Mouse (Mus musculus): ENCODE results near the gene Bmp8a.
"Not testable (repeated sequence)": the region's sequence is repeated elsewhere in the genome, so short reads cannot be mapped to it uniquely, and the experiment has no call there.

The Bmp8a gene

GRCm38 (mm10) chr4:123342642-123343470 lies at the start of gene Bmp8a:
Gene Bmp8a, minus strand, starts transcription at chr4:123343252.
- DNase-seq = peak; percentile 79 to 82

DNA sequence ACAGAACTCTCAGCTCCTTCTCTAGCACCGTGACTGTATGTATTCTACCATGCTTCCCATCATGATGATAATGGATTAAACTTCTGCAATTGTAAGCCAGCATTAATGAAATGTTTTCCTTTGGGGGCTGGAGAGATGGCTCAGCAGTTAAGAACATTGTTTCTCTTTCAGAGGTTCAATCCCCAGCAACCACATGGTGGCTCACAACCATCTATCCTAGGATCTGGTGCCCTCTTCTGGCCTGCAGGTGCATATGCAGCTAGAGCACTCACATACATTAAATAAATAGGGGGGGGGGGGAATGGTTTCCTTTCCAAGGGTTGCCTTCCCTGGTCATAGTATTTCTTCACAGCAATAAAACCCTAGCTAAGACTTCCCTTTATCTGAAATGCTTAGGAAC lies 49.1 kb upstream of the Bmp8a start:
- DNase-seq = no peak

DNA sequence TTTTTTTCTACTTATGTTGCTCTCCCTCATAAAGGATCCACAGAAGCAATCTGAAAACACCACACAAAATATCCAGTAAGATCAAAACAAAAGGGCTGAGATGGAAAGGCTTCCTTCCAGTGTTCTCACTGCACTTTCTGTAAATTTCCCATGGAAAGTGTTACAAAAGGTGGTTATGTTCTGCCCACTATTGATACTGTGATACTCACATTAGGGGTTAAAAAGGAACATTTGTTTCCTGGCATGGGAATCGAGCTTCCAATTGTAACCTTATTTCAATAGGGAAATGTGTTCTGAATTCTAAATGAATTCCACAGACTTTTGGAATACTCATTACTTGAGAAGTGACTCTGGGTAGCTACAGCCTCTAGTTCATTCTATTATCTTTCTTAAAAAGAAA lies 42.0 kb upstream of the Bmp8a start:
- no peak for DNase-seq

GRCm38 (mm10) chr4:123383173-123383572 lies 40.1 kb upstream of the Bmp8a start:
- DNase-seq = no peak

GRCm38 (mm10) chr4:123382051-123382450 lies 39.0 kb upstream of the Bmp8a start:
- peak in 1 of 2 experiments; percentile 44 for DNase-seq

- DNase-seq = no peak
These were observed 38.5 kb upstream of the Bmp8a start for GRCm38 (mm10) chr4:123381598-123381997.

DNA sequence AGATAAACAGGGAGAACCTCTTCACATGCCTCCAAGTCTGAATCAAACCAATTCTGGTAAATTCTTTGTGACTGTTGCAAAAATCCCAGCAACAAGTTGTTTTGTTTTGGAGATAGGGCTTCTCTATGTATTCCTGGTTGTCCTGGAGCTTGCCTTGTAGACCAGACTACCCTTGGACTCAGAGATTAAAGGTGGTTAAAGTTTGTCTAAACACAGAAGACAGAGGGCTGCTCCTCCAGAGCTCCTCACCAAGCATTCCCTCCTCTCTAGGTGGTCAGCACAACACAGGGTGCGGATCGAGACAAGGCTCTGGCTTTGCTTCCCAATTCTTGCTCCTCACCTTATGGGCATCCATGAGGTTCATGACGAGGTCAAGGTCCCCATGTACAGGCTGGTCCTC lies 33.0 kb upstream of the Bmp8a start:
- DNase-seq = peak in 1 of 2 experiments; percentile 25

DNA sequence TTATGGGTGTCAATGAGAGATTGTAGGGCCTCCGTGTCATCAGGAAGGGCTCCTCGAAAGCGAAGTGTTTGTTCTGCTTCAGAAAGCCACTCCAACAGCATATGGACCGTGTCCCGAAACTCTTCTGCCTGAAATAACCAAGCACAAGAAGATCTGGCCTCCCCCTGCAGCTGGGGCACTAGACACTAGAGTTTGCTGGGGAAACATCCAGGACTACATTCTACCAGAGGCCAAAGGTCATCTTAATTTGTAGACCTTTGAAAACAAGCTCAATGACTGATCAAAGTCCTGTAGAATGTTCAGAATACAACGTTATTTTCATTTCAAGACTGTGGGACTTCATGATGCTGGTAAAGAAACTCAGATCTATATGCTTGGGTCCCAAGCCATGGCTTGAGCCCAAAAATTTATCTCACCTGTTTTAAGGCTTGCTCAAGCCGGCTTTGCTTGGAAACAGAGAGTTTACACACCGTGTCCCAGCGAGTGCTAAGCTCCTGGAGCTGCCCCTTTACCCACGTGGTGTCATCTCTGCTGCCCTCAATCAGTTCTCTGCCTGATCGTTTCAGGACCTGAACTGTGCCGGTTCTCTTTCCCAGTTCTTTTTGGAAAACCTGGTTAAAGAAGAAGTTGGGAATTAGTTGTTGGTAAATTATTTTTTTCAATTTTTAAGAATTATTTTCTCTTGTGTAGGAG lies 31.4 kb upstream of the Bmp8a start:
- peak in 1 of 2 experiments; percentile 59 for DNase-seq

- no peak for DNase-seq
These were observed 20.5 kb upstream of the Bmp8a start for GRCm38 (mm10) chr4:123363555-123363954.

DNA sequence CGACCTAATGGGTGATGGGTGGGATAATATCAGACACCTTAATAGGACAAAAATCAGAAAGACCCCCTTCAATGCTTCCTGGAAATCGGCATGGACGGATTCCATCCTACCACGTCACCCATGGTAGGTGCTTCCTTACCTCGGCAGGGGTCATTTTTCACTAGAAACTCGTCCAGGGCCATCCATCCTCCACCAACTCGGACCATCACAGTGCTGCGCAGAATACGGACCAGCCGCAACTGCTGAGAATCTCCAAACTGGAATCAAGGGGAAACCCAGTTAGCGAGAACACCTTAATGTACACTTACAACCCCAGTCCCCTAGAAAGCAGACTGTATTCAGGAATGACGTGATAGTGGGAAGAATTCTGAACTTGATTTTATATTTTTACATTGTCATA lies 17.7 kb upstream of the Bmp8a start:
- DNase-seq = no peak

- DNase-seq = no peak
These were observed 15.6 kb upstream of the Bmp8a start for GRCm38 (mm10) chr4:123358613-123359012.

GRCm38 (mm10) chr4:123355941-123356340 lies 12.9 kb upstream of the Bmp8a start:
- no peak for DNase-seq

DNA sequence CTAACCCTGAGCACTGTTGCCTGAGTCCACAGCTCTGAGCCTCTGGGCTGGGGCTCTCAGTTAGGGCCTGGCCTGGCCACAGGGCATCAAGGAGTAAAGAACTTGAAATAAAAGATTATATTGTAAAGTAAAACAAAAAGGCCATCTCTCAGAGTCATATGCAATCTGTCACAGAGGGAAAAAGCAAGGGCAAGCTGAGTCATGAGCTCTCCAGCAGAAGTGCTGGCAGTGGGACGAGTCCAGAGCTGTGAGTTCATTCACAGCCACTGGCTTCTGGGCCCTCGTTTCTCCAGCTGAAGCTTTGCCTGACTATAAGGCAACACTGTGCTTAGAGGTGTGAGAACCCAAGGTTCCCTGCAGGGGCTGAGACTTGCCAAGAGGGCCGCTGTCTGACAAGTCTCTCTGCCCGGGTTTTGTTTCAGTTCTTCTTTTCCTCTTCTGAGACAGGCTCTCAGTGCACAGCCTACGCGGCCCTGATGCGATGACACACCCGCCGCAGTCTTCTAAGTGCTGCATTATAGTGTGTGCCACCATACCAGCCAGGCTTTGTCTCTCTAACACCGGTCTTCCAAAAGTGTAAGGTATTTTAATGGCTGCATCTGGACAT lies 10.3 kb upstream of the Bmp8a start:
- no peak for DNase-seq

DNA sequence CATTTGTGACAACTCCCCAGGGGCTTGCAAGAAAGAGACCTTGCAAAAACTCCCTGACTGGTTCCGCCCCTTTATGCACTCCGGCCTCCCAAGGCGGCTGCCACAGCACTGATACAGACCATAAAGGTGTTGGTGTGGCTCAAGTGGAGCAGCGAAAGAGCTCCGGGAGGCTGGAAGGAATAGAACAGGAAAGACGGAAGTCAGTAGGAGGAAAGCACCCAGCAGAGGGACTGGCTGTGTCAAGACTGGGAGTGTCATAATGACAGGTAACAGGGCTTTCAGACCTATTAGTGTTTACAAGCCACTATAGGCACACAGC lies 378 bp upstream of the Bmp8a start:
- peak in 1 of 2 experiments; percentile 6 for DNase-seq

DNA sequence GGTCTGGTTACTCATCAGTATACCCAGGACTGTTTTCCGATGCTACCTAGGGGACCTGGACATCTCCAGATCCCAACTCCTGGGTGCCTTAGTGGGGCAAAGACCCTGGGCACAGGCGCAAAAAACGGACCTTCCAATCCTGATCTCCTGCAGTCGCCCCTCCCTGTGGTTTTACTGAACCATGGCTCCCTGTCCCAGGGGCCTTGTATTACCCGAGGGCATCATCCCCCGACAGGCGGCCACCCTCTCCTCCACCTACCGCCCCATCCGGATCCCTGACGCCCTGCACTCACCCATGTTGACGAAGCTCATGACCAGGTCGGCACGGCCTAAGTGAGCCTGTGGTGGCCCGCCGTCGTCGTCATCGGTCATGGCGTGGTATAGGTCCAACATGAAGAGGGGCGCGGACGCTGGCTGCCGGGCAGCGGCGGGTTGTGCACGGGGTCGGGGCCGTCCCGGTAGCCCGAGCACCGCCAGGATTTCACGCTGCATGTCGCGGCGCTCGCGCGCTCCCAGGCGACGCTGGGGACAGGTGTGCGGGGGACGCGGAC lies 886 bp downstream of the Bmp8a start:
- DNase-seq = peak in 1 of 2 experiments; percentile 32

DNA sequence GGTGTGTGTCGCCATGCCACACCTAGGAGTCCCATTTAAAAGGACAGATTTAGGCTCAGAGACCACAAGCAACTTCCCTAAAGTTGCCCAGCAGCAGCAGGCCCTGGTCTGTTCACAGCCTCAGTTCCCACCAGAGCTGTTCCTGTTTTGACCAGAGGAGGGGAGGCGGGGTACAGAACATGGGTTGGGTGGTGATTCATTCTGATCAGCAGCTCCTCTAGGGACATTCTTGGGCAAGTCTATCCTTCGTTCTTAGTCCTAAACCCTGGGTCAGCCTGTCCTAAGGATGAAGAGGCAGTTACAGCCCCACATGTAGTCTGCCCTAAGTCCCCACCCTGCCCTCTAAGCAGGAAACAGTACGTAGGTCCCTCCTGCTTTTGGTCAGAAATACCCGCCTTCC lies 2.8 kb downstream of the Bmp8a start:
- no peak for DNase-seq

- DNase-seq = peak in 1 of 2 experiments; percentile 25
These were observed 5.4 kb downstream of the Bmp8a start for GRCm38 (mm10) chr4:123337693-123338092.

DNA sequence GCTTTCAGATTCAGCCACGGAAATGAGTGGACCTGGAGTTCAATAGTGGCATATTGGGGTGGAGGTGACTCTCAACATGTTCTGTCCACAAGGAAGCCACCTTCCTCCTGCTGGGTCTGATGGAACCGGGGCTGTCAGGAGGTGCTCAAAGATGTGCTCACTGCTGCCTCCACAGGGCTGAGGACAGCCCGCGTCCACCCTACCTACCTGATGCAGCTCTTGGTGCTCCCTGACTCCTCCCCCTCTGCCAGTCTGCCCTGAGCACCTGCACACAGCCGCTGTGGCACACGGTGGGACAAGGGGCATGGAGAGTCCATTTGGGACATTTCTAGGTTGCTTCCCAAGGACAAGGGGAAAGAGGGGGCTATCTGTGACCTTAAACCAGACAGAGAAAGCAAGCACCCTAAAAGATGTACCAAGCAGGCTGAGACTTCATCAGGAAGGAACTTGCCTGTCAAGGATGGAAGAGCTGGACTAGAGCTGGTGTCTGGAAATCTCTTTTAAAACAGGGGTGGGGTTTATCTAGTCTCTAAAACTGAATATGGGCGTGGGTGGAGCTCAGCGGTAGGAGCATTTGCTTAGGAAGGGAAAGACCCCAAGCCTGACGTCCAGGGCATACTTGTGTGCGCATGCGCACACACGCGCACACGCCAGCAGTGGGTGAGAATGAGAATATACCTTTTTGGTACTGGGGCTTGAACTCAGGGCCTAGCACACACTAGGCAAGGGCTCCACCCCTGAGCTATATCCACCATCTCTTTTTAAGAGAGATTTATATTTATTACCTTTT lies 7.1 kb downstream of the Bmp8a start:
- DNase-seq = peak in 1 of 2 experiments; percentile 36

GRCm38 (mm10) chr4:123335244-123335643 lies 7.8 kb downstream of the Bmp8a start:
- DNase-seq = peak in 1 of 2 experiments; percentile 15

DNA sequence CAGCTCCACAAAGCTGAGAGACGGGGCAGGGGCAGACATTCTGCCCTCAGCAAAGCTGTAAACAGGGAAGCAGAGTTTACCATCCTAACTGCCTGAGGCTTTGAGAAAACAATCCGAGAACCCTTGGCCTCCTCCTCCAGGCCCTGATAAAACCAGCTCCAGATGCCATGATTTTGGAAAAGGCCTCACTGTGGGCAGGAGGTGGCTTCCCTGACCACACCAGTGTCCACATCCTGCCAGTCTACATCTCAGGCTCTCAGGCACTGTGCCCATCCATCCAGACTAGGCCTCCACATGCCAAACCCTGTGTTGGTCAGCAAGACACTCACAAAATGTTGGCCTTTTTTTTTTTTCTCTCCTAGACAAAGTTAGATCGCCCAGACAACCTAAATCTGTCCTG lies 8.9 kb downstream of the Bmp8a start:
- DNase-seq = no peak

GRCm38 (mm10) chr4:123333151-123333550 lies 9.9 kb downstream of the Bmp8a start:
- DNase-seq = no peak

- not testable (repeated sequence) for DNase-seq
These were observed 11.1 kb downstream of the Bmp8a start for GRCm38 (mm10) chr4:123331961-123332360.

DNA sequence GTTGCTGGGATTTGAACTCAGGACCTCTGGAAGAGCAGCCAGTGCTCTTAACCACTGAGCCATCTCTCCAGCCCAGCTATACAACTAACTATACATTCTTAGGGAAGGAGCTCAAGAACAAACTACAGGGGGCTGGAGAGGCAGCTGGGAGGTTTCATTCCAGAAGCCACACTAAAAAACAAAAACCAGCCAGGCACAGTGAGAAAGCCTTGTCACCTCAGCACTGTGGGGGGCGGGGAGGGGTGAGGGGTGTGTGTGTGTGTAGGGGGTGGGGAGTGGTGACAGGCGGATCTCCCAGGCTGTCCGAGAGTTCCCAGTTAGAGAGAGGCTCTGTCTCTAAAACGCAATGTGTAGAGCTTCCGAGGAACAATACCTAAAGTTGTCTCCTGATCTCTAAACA lies 11.7 kb downstream of the Bmp8a start:
- no peak for DNase-seq

All from kidney, postnatal 25 days (tissue).